Mouse (Mus musculus) lung, adult 18-20 months (tissue): ENCODE measurements around the gene Tgm2.

Experiments
- DNase-seq, 2 experiments: peaks; one replicate each; pipeline ENCODE4 v3.0.0; 2022; ENCODE audit warnings: mixed read lengths in 2 of 2

The Tgm2 gene

GRCm38 (mm10) chr2:158140664-158141063 is 5.6 kb downstream of the Tgm2 start:
- peak in 1 of 2 experiments; percentile 41 for DNase-seq

DNA sequence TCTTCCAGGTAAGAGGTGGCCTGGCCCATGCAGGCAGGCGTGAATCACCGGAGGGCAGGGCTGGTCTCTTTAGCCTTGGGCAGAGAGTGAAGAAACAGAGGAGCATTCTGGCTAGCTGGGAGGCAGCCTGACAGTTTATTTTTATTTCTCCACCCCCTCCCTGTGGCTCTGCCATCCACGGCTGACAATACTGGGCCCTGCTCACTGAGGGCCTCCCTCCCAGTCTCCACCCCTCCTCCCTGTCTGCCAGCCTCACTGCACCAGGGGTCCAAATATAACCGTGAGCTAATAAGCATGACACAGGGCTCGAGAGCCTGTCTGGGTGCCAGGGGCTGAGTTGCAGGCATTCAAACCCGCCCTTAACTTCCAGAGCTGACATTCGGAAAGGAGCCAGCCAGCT is 6.6 kb downstream of the Tgm2 start:
- peak; percentile 89 to 92 for DNase-seq

GRCm38 (mm10) chr2:158138778-158139177 is 7.5 kb downstream of the Tgm2 start:
- no peak for DNase-seq

GRCm38 (mm10) chr2:158137771-158138170 is 8.5 kb downstream of the Tgm2 start:
- no peak for DNase-seq

- peak; percentile 78 to 83 for DNase-seq
Observed at GRCm38 (mm10) chr2:158136205-158136604, 10.0 kb downstream of the Tgm2 start.

GRCm38 (mm10) chr2:158133050-158133449 is 13.2 kb downstream of the Tgm2 start:
- peak; percentile 57 to 64 for DNase-seq

DNA sequence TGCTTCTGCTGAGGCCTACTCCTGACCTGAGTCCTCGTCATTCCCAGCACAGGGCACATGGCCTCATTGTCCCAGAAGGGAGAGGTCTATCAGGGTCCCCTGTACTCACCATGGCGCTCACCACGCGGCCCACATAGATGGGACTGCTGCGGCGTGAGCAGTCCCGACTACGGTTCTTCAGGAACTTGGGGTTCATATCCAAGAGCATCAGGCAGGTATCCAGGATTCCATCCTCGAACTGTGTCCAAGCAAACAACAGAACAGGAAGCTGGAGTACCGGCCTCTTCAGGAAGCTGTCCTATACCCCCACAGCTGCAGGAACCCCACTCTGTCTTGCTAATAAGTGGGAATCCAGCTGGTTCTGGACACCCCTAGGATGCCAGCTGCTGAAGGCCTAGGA is 13.9 kb downstream of the Tgm2 start:
- no peak for DNase-seq

DNA sequence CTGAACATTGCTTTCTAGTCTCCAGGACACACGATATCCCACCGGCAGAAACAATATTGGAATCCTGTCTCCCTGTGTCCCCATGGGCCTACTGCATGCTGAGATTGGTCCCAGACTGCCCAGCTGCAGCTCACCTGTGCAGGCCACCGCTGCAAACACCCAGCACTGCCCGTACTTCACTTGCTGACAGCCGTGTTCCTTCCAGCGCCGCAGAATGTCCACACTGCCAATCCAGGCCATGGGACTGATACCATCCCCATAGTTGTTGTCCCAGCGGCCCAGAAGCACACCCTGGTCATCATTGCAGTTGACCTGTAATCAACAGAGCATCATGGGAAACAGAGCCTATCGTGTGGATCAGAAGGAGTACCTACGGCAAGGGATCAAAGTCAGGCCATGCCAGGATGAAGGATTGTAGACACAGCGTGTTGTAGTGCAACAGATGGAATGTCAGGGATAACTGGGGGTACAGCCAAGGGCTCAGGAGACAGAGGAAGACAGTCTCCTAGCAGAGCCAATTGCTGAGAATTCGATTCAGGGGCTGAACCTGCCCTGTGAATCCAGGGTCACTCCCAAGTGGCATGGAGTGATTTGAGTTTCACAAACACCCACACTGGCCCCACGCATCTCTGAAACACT is 14.9 kb downstream of the Tgm2 start:
- no peak for DNase-seq

GRCm38 (mm10) chr2:158130391-158130986 is 15.7 kb downstream of the Tgm2 start:
- peak; percentile 78 to 83 for DNase-seq

GRCm38 (mm10) chr2:158129291-158130002 is 16.8 kb downstream of the Tgm2 start:
- DNase-seq = no peak

DNA sequence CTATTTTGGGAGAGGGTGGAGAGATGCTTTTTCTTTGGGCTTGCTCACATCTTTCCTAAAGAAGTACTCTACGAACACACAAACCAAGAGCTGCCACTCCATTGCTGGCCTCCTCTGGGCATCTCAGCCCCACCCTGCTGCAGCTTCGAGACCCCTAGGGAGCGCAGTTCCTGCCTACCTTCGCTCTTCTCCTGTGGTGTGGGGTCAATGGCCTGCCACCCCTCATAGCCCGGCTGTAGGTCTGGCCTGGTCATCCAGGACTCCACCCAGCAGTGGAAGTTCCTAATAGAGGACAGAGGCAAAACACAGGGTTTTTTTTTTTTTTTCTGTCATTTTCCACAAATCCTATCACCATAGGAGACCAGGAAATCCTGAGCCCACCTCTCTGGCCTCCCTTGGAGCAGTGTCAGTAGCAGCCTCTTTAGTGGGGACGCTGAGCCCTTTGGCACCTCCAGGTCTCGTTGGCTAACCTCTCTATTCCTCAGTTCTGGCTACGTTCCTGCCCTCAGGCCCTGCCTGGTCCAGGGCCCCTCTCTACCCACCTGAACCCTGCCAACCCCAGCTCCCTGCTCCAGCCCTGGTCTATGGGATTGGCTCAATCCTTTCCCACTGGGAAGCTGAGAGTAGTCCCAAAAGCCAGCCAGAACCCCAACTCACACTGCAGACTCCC is 17.6 kb downstream of the Tgm2 start:
- DNase-seq = no peak

DNA sequence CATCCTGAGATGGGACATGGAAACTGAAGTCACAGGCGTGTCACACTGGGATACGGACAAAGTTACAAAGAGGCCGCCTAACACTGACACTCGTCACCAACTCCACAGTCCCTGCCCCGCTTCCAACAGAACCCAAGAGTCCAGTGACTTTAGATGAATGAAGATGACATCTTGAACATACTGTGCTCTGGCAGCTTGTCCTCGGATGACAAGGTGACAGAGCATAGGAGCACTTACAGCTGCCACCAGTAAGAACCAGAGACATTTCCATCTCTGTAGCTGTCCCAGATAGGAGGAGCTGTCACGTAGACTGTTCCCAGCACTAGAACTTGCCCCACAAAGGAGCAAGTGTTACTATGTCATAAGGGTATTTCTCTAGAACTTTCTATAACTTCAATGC is 18.4 kb downstream of the Tgm2 start:
- peak in 1 of 2 experiments; percentile 27 for DNase-seq

GRCm38 (mm10) chr2:158127245-158127644 is 19.0 kb downstream of the Tgm2 start:
- no peak for DNase-seq

- peak; percentile 75 to 80 for DNase-seq
Observed at GRCm38 (mm10) chr2:158122814-158123213, 23.4 kb downstream of the Tgm2 start.

DNA sequence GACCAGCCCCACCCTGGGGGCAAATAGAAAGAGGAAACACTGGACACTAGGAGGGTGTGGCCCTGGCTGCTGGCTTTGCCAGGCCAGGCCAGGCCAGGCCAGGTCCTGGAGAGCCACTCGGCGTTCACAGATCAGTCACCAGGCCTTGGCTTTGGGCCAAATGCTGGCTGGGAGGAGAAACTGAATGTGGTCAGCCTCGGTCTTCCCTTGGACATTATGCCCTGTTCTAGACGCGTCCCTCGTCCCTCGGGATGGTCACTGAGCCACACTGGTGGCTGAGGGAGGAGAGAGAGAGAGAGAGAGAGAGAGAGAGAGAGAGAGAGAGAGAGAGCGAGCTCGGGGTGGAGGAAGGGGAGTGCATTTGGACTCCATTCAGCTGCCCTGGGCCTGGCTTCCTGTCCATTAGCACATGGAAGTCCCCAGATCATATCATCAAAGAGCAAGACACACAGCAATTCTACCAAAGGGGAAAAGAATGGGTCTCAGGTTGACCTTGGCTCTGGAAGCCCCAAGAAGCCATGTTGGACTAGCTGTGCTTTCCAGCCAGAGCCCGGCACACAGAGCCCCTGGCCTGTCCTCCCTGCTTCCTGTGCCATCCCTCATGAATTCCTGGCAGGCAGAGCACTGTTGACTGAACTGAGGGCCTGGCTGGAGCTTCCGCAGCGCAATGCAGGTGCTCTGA is 24.4 kb downstream of the Tgm2 start:
- peak; percentile 90 to 94 for DNase-seq

DNA sequence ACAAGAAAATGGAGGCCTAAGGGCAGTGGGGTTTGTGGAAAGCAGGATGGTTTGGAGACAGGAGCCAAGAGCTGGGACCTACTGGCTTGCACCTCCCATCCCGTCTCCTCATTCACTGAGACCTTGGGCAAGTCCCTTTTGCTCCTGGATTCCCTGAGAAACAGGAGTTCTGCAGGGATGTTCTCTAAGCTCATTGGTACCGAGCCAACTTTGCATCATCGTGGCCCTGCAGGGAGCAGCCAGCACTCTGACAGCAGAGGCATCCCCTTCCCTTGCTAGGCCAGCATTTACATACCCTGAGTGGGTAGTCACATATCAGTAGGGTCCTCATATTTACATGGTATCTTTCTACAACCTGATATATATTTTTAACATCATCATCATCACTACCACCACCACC is 25.4 kb downstream of the Tgm2 start:
- DNase-seq = no peak

DNA sequence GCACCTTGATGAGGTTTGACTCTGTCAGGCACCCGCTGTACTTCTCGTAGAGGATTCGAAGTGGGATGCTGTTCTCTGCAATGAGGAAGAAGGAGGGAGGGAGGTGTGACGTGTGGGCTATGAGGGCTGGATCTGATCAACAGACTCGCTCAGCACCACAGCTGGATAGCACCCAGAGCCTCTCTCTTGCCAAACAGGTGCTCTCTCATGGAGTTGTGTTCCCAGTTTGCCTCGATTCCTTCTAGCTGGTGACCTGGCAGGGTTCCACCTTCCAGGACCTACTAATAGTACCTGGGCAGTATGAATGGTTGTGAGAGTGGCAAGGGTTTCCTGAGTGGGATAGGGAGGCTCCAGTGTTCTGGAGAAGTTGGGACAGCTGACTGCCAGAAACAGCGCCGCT is 26.0 kb downstream of the Tgm2 start:
- no peak for DNase-seq

DNA sequence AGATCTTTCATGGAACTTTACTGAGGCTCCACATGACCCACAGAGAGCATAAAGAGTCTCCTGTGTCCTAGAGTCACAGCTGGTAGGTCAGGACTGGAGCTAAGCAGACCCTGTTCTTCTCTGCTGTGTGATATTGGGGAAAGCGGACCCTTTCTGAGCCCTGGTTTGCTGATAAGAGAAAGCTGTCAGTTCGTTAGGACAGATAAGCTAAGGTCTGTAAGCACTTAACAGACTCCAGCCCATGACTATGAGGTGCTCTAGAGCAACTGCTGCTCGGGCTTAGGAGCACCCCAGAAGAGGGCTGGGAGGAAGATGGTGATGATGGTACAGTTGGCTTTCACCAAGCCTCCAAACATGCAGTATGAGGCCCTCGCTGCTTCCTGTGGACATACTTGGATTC is 27.1 kb downstream of the Tgm2 start:
- DNase-seq = no peak

DNA sequence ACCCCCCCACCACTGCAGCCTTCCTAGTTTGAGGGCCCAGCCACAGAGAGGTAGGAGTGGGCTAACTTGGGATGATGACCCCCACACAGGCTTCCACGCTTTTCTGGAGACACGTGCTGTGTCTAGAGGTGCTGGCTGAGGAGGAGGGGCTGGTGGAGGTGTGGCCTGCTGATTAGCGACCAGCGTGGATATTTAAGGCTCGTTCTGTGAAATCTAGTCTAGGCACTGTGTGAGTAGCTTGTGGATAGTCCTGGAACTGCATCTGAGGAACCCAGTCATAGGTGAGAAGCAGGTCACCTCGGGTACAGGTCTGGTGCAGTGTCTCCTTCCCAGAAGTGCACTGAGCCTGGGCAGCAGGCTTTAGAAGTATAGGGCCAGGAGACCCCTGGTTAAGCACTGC is 29.6 kb downstream of the Tgm2 start:
- DNase-seq = no peak

GRCm38 (mm10) chr2:158115838-158116453 is 30.3 kb downstream of the Tgm2 start:
- no peak for DNase-seq

DNA sequence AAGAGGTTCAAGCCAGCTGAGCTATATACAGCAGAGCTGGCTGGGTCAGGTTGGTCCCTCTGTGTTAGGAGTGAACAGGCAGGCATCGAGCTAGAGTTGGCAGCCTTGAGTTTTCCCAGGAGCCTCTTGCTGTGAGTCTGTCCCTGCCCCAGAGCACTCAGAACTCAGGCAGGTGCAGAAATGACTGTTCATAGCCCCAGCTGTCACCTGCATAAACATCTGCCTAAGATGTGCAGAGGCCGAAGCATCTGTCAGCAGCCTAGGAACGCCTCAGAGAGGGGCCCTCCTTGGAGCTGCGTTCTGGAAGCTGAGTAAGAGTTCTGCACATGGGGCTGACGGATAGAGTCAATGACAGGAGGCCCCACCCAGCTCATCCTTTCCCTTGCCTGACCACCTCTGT is 31.3 kb downstream of the Tgm2 start:
- no peak for DNase-seq

- DNase-seq = peak; percentile 91 to 93
Observed at GRCm38 (mm10) chr2:158113591-158114257, 32.5 kb downstream of the Tgm2 start.
